Mouse (Mus musculus) embryonic fibroblast, embryonic 13.5 days (primary cell): ENCODE data around the gene Mta3.

Experiments
- CTCF ChIP-seq: IDR thresholded peaks from 2 replicates; pipeline ENCODE4 v1.5.1; 2011; ENCODE audit warnings: mild to moderate bottlenecking, control low read depth, low read length, moderate library complexity, borderline replicate concordance; ENCODE audit not compliant: insufficient read depth
- POLR2A ChIP-seq: IDR thresholded peaks from 2 replicates; pipeline ENCODE4 v1.6.1; 2011; ENCODE audit warnings: low read depth, mild to moderate bottlenecking, control low read depth, low read length, moderate library complexity

DNA sequence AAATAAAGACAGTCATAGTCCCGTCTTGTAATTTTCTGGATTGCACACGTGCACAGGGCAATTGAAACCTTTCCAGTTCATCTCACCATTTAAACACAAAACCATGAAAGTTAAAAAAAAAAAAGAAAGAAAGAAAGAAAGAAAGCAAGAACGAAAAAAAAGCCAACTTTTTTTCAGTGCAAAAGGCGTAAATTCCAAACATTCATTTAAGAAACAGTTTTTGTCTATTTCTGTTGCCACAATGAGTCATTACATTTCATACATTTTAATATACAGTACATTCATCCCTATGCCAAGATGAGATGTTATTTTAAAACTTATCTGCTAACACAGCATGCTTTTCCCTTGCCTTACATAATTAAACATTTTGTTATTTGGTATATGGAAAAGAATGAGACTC lies 153.7 kb downstream of the Mta3 start:
- TF ChIP-seq CTCF (no peak), POLR2A (no peak)
